Mouse (Mus musculus) embryonic facial prominence, embryonic 11.5 days (tissue): ENCODE measurements around the gene Pigr. TPM values are rescaled to one million over a fixed set of nuclear protein-coding genes. Genes with fewer than 3 reads are reported as not detected.

ENCODE experiments used
- polyA plus RNA-seq: library from polyadenylated mRNA; unstranded; fragments of >200 nt; fragmentation: Nextera tagmentation; extraction: Ambion mirVana; gene quantifications from 2 replicates; pipeline ENCODE4 v1.2.1, GENCODE M21; 2014

The Pigr gene
- polyA plus RNA-seq, 1 experiment from 2014 or later: not detected

Other genes with a start within 250 kb of the Pigr start
- not detected in 2 replicates for gene Zp3r, start 197.1 kb upstream of the Pigr start, polyA plus RNA-seq
- gene C4bp, start 165.1 kb upstream of the Pigr start, polyA plus RNA-seq: not detected in 2 replicates
- not detected in 2 replicates for gene Gm29427, start 110.9 kb upstream of the Pigr start, polyA plus RNA-seq
- gene Yod1, start 109.4 kb upstream of the Pigr start, polyA plus RNA-seq: 5.9 and 7.5 TPM in 2 replicates
- 5.1 and 5.7 TPM in 2 replicates for gene Pfkfb2, start 97.4 kb upstream of the Pigr start, polyA plus RNA-seq
- gene AA986860, start 94.7 kb upstream of the Pigr start, polyA plus RNA-seq: 0.67 and 0.89 TPM in 2 replicates
- not detected in 2 replicates for gene Fcamr, start 25.8 kb upstream of the Pigr start, polyA plus RNA-seq
- not detected in 2 replicates for gene Fcmr, start 39.0 kb downstream of the Pigr start, polyA plus RNA-seq
- not detected in 2 replicates for gene Il24, start 60.8 kb downstream of the Pigr start, polyA plus RNA-seq
- not detected in 2 replicates for gene Il20, start 84.8 kb downstream of the Pigr start, polyA plus RNA-seq
- gene Il19, start 113.4 kb downstream of the Pigr start, polyA plus RNA-seq: 0.21 TPM in 1 of 2 replicates, not detected in the other
- not detected in 2 replicates for gene Il10, start 193.2 kb downstream of the Pigr start, polyA plus RNA-seq